Mouse (Mus musculus) hindbrain, embryonic 13.5 days (tissue): ENCODE results near the gene Luc7l. TPM values are rescaled to one million over a fixed set of nuclear protein-coding genes. Genes with fewer than 3 reads are reported as not detected.
A peak's percentile ranks its signal among the peaks of the same experiment; 100 is the strongest.

Experiments
- ATAC-seq: fragments of 200-750 bp; cut with Nextera tagmentation; 2 replicates; pipeline ENCODE4 v1.8.0; 2017; ENCODE audit warnings: moderate TSS enrichment; ENCODE audit not compliant: low FRiP score
- H3K27ac ChIP-seq: fragments of 300-500 bp; sonication (generic); 2 replicates; pipeline ENCODE4 v1.5.1; 2015; ENCODE audit warnings: inconsistent platforms, mild to moderate bottlenecking, moderate library complexity
- H3K27me3 ChIP-seq: fragments of 300-500 bp; sonication (generic); 2 replicates; pipeline ENCODE4 v1.6.1; 2015; ENCODE audit warnings: mild to moderate bottlenecking, inconsistent platforms
- H3K36me3 ChIP-seq: fragments of 300-500 bp; sonication (generic); 2 replicates; pipeline ENCODE4 v1.6.1; 2015; ENCODE audit warnings: mild to moderate bottlenecking, inconsistent platforms
- H3K4me1 ChIP-seq: fragments of 300-500 bp; sonication (generic); replicated peaks from 2 replicates; pipeline ENCODE4 v1.6.1; 2015; ENCODE audit warnings: inconsistent platforms
- H3K4me2 ChIP-seq: fragments of 300-500 bp; sonication (generic); 2 replicates; pipeline ENCODE4 v1.6.1; 2015; ENCODE audit warnings: inconsistent platforms, mild to moderate bottlenecking, moderate library complexity
- H3K4me3 ChIP-seq: fragments of 300-500 bp; sonication (generic); 2 replicates; pipeline ENCODE4 v1.5.1; 2015; ENCODE audit warnings: mild to moderate bottlenecking, inconsistent platforms
- H3K9ac ChIP-seq: fragments of 300-500 bp; sonication (generic); 2 replicates; pipeline ENCODE4 v1.6.1; 2015; ENCODE audit warnings: mild to moderate bottlenecking, inconsistent platforms
- H3K9me3 ChIP-seq: fragments of 300-500 bp; sonication (generic); 2 replicates; pipeline ENCODE4 v1.6.1; 2016; ENCODE audit warnings: inconsistent platforms
- WGBS: fragments of 180-500 bp; shearing (Covaris S2); methylation state at CpG from one replicate; pipeline ENCODE4 v1.1.7; 2015; 5-methylcytosine and 5-hydroxymethylcytosine counted together
- polyA plus RNA-seq: library from polyadenylated mRNA; unstranded; fragments of >200 nt; fragmentation: Nextera tagmentation; extraction: Ambion mirVana; gene quantifications from 2 replicates; pipeline ENCODE4 v1.2.1, GENCODE M21; 2015

The Luc7l gene
- polyA plus RNA-seq, 1 experiment from 2014 or later: 118 TPM

- Histone ChIP-seq H3K27ac (no peak overlapping the region), H3K9me3 (no peaks in the 10 kb centered on the region), H3K9ac (0 out of 2 replicates have a peak overlapping the region, but pooled peaks have one; percentile 2), H3K4me1 (peaks cover 10% of the 10 kb centered on the region), H3K36me3 (no peaks in the 10 kb centered on the region), H3K4me2 (no peak overlapping the region), H3K27me3 (no peaks in the 10 kb centered on the region), H3K4me3 (no peak overlapping the region)
- ATAC-seq: no peak
- 56% methylated on average over 13 of the region's 13 CpGs for WGBS
Observed at GRCm38 (mm10) chr17:26235077-26235815, 17.4 kb upstream of the Luc7l start.

GRCm38 (mm10) chr17:26237667-26238066, 15.0 kb upstream of the Luc7l start:
- no peak overlapping the region for H3K9ac ChIP-seq
- ATAC-seq: no peak
- H3K36me3 ChIP-seq: no peaks in the 10 kb centered on the region
- 88% methylated on average over 10 of the region's 10 CpGs for WGBS
- H3K4me1 ChIP-seq: peaks cover 22% of the 10 kb centered on the region
- no peak overlapping the region for H3K27ac ChIP-seq
- H3K4me2 ChIP-seq: no peak overlapping the region
- no peaks in the 10 kb centered on the region for H3K27me3 ChIP-seq
- H3K9me3 ChIP-seq: no peaks in the 10 kb centered on the region
- H3K4me3 ChIP-seq: no peak overlapping the region

GRCm38 (mm10) chr17:26239551-26239950, 13.1 kb upstream of the Luc7l start:
- H3K4me1 ChIP-seq: peaks cover 30% of the 10 kb centered on the region

GRCm38 (mm10) chr17:26240120-26240790, 12.4 kb upstream of the Luc7l start:
- Histone ChIP-seq H3K4me1 (peaks cover 26% of the 10 kb centered on the region), H3K36me3 (no peaks in the 10 kb centered on the region), H3K9ac (no peak overlapping the region), H3K27me3 (no peaks in the 10 kb centered on the region), H3K27ac (no peak overlapping the region), H3K4me2 (no peak overlapping the region), H3K4me3 (no peak overlapping the region), H3K9me3 (no peaks in the 10 kb centered on the region)
- no peak for ATAC-seq
- WGBS: 90% methylated on average over 6 of the region's 6 CpGs

More at GRCm38 (mm10) chr17:26239551-26239950, 13.1 kb upstream of the Luc7l start:
- Histone ChIP-seq H3K4me2 (no peak overlapping the region), H3K36me3 (no peaks in the 10 kb centered on the region), H3K27ac (no peak overlapping the region), H3K27me3 (no peaks in the 10 kb centered on the region), H3K4me3 (no peak overlapping the region), H3K9ac (no peak overlapping the region), H3K9me3 (no peaks in the 10 kb centered on the region)
- no peak for ATAC-seq
- 68% methylated on average over 2 of the region's 2 CpGs for WGBS

- H3K36me3 ChIP-seq: no peaks in the 10 kb centered on the region
- H3K4me1 ChIP-seq: peaks cover 23% of the 10 kb centered on the region
- no peaks in the 10 kb centered on the region for H3K27me3 ChIP-seq
- no peak overlapping the region for H3K27ac ChIP-seq
- ATAC-seq: no peak
- no peak overlapping the region for H3K4me2 ChIP-seq
- H3K9ac ChIP-seq: no peak overlapping the region
- H3K4me3 ChIP-seq: no peak overlapping the region
- WGBS: 83% methylated on average over 6 of the region's 6 CpGs
- H3K9me3 ChIP-seq: no peaks in the 10 kb centered on the region
Observed at GRCm38 (mm10) chr17:26240990-26241389, 11.7 kb upstream of the Luc7l start.

GRCm38 (mm10) chr17:26243471-26244100, 9.1 kb upstream of the Luc7l start:
- Histone ChIP-seq H3K9ac (peak overlapping the region; percentile 88), H3K27me3 (0 out of 2 replicates have a peak, but pooled peaks cover 6% of the 10 kb centered on the region), H3K4me2 (peak overlapping the region; percentile 84), H3K4me3 (peak overlapping the region; percentile 75), H3K4me1 (peaks cover 23% of the 10 kb centered on the region), H3K36me3 (no peaks in the 10 kb centered on the region), H3K27ac (peak overlapping the region; percentile 85), H3K9me3 (no peaks in the 10 kb centered on the region)
- WGBS: 1% methylated on average over 31 of the region's 32 CpGs
- ATAC-seq: peak; percentile 85

- no peaks in the 10 kb centered on the region for H3K9me3 ChIP-seq
- peak within 1 kb of the TSS; percentile 85 for H3K27ac ChIP-seq
- WGBS: 7% methylated on average over 24 of the region's 33 CpGs
- peak within 1 kb of the TSS; percentile 84 for H3K4me2 ChIP-seq
- H3K9ac ChIP-seq: peak within 1 kb of the TSS; percentile 88
- peaks cover 23% of the 10 kb centered on the region for H3K4me1 ChIP-seq
- peak within 1 kb of the TSS; percentile 75 for H3K4me3 ChIP-seq
- no peaks in the 10 kb centered on the region for H3K36me3 ChIP-seq
- peak; percentile 98 for ATAC-seq
- 0 out of 2 replicates have a peak, but pooled peaks cover 9% of the 10 kb centered on the region for H3K27me3 ChIP-seq
Observed at GRCm38 (mm10) chr17:26244101-26244841, 8.4 kb upstream of the Luc7l start, which contains the start of gene Fam234a. Fam234a (minus strand) TSS chr17:26244242.

GRCm38 (mm10) chr17:26251886-26252538, 684 bp upstream of the Luc7l start:
- ATAC-seq: no peak
- Histone ChIP-seq H3K9ac (no peak overlapping the region), H3K27me3 (0 out of 2 replicates have a peak, but pooled peaks cover 10% of the 10 kb centered on the region), H3K4me1 (peaks cover 19% of the 10 kb centered on the region), H3K9me3 (no peaks in the 10 kb centered on the region), H3K4me3 (peak overlapping the region; percentile 97), H3K36me3 (peaks cover 9% of the 10 kb centered on the region), H3K4me2 (peak overlapping the region; percentile 86), H3K27ac (peak overlapping the region; percentile 98)
- WGBS: 50% methylated on average over 4 of the region's 4 CpGs

- no peak for ATAC-seq
- Histone ChIP-seq H3K36me3 (peaks cover 23% of the 10 kb centered on the region), H3K4me2 (peak overlapping the region; percentile 86), H3K9ac (peak overlapping the region; percentile 97), H3K27ac (peak overlapping the region; percentile 98), H3K27me3 (0 out of 2 replicates have a peak, but pooled peaks cover 5% of the 10 kb centered on the region), H3K9me3 (no peaks in the 10 kb centered on the region), H3K4me1 (peaks cover 19% of the 10 kb centered on the region), H3K4me3 (peak overlapping the region; percentile 97)
- under 1% methylated on average over 24 of the region's 24 CpGs for WGBS
Observed at GRCm38 (mm10) chr17:26253399-26253798, 703 bp downstream of the Luc7l start.

- Histone ChIP-seq H3K36me3 (peaks cover 40% of the 10 kb centered on the region), H3K4me3 (no peak overlapping the region), H3K9ac (no peak overlapping the region), H3K27ac (no peak overlapping the region), H3K27me3 (no peaks in the 10 kb centered on the region), H3K4me2 (no peak overlapping the region), H3K4me1 (peaks cover 19% of the 10 kb centered on the region), H3K9me3 (no peaks in the 10 kb centered on the region)
- ATAC-seq: no peak
- WGBS: 97% methylated on average over 7 of the region's 7 CpGs
Observed at GRCm38 (mm10) chr17:26255313-26255712, 2.6 kb downstream of the Luc7l start.

GRCm38 (mm10) chr17:26261826-26262225, 9.1 kb downstream of the Luc7l start:
- Histone ChIP-seq H3K4me3 (no peak overlapping the region), H3K4me1 (no peaks in the 10 kb centered on the region), H3K27ac (no peak overlapping the region), H3K9ac (no peak overlapping the region), H3K9me3 (no peaks in the 10 kb centered on the region), H3K4me2 (no peak overlapping the region), H3K27me3 (no peaks in the 10 kb centered on the region), H3K36me3 (peaks cover 87% of the 10 kb centered on the region)
- ATAC-seq: no peak
- WGBS: 92% methylated on average over 4 of the region's 4 CpGs
